Mouse (Mus musculus) forebrain, embryonic 11.5 days (tissue): Measurements from ENCODE around the gene Slc48a1. TPM values are rescaled to one million over a fixed set of nuclear protein-coding genes. Genes with fewer than 3 reads are reported as not detected.

Experiments
- ATAC-seq: fragments of 200-750 bp; cut with Nextera tagmentation; replicated peaks from 2 replicates; pipeline ENCODE4 v1.8.0; 2017; ENCODE audit warnings: moderate TSS enrichment; ENCODE audit not compliant: low FRiP score
- DNase-seq: peaks from one replicate; pipeline ENCODE4 v3.0.0-alpha.2; 2017; ENCODE audit warnings: low spot score
- H3K27ac ChIP-seq: fragments of 300-500 bp; sonication (generic); 2 replicates; pipeline ENCODE4 v1.5.1; 2014; ENCODE audit warnings: low read depth, low read length
- H3K27me3 ChIP-seq: fragments of 300-500 bp; sonication (generic); 2 replicates; pipeline ENCODE4 v1.6.1; 2014; ENCODE audit warnings: mild to moderate bottlenecking, low read length, mixed read lengths; ENCODE audit not compliant: control insufficient read depth, insufficient read depth
- H3K36me3 ChIP-seq: fragments of 300-500 bp; sonication (generic); 2 replicates; pipeline ENCODE4 v1.6.1; 2014; ENCODE audit warnings: mild to moderate bottlenecking, low read length, moderate library complexity, mixed read lengths; ENCODE audit not compliant: control insufficient read depth, insufficient read depth
- H3K4me1 ChIP-seq: fragments of 300-500 bp; sonication (generic); replicated peaks from 2 replicates; pipeline ENCODE4 v1.6.1; 2014; ENCODE audit warnings: low read length, mixed read lengths; ENCODE audit not compliant: control insufficient read depth, insufficient read depth
- H3K4me2 ChIP-seq: fragments of 300-500 bp; sonication (generic); 2 replicates; pipeline ENCODE4 v1.6.1; 2014; ENCODE audit warnings: low read depth, mild to moderate bottlenecking, low read length, moderate library complexity, mixed read lengths; ENCODE audit not compliant: severe bottlenecking
- H3K4me3 ChIP-seq: fragments of 300-500 bp; sonication (generic); 2 replicates; pipeline ENCODE4 v1.5.1; 2014; ENCODE audit warnings: low read depth, low read length
- H3K9ac ChIP-seq: fragments of 300-500 bp; sonication (generic); 2 replicates; pipeline ENCODE4 v1.6.1; 2014; ENCODE audit warnings: low read length
- H3K9me3 ChIP-seq: fragments of 300-500 bp; sonication (generic); 2 replicates; pipeline ENCODE4 v1.6.1; 2016; ENCODE audit warnings: low read length, mixed read lengths; ENCODE audit not compliant: control insufficient read depth
- WGBS: fragments of 180-500 bp; shearing (Covaris S2); extraction: QIAGEN DNeasy Blood & Tissue Kit; methylation state at CpG from one replicate; pipeline ENCODE4 v1.1.7; 2014; 5-methylcytosine and 5-hydroxymethylcytosine counted together
- polyA plus RNA-seq: library from polyadenylated mRNA; unstranded; fragments of >200 nt; fragmentation: Nextera tagmentation; extraction: Ambion mirVana; gene quantifications from 2 replicates; pipeline ENCODE4 v1.2.1, GENCODE M21; 2014

Slc48a1 gene
- polyA plus RNA-seq, 1 experiment from 2014 or later = 32.1 TPM

- H3K9me3 ChIP-seq = no peaks in the 10 kb centered on the region
- WGBS = 7% methylated on average over 12 of the region's 12 CpGs
- H3K36me3 ChIP-seq = no peaks in the 10 kb centered on the region
- peak overlapping the region; percentile 81 for H3K4me2 ChIP-seq
- H3K27ac ChIP-seq = no peak overlapping the region
- ATAC-seq = no peak
- H3K4me1 ChIP-seq = peaks cover 29% of the 10 kb centered on the region; the same call in 1 of the 2 replicates
- peak overlapping the region; percentile 89 for H3K4me3 ChIP-seq
- no peak for DNase-seq
- H3K27me3 ChIP-seq = peaks cover 2% of the 10 kb centered on the region; the same call in 1 of the 2 replicates
- H3K9ac ChIP-seq = peak overlapping the region; percentile 98
These were observed 52.0 kb downstream of the Slc48a1 start for GRCm38 (mm10) chr15:97830253-97830787.

GRCm38 (mm10) chr15:97830788-97831241 lies 52.5 kb downstream of the Slc48a1 start:
- Histone ChIP-seq H3K4me2 (peak overlapping the region; percentile 81), H3K27me3 (peaks cover 2% of the 10 kb centered on the region; the same call in 1 of the 2 replicates)
- peak; percentile 71 for DNase-seq

GRCm38 (mm10) chr15:97831242-97831986 lies 53.1 kb downstream of the Slc48a1 start:
- H3K9ac ChIP-seq = peak overlapping the region; percentile 98
- H3K4me3 ChIP-seq = peak overlapping the region; percentile 89
- H3K36me3 ChIP-seq = no peaks in the 10 kb centered on the region
- H3K4me2 ChIP-seq = peak overlapping the region; percentile 81
- WGBS = under 1% methylated on average over 67 of the region's 84 CpGs
- DNase-seq (peak; percentile 89), ATAC-seq (peak; percentile 90)
- peaks cover 20% of the 10 kb centered on the region; the same call in 1 of the 2 replicates for H3K4me1 ChIP-seq
- peaks cover 2% of the 10 kb centered on the region; the same call in 1 of the 2 replicates for H3K27me3 ChIP-seq
- H3K9me3 ChIP-seq = no peaks in the 10 kb centered on the region
- peak overlapping the region; percentile 81 for H3K27ac ChIP-seq

More at GRCm38 (mm10) chr15:97830788-97831241, 52.5 kb downstream of the Slc48a1 start:
- Histone ChIP-seq H3K9me3 (no peaks in the 10 kb centered on the region), H3K27ac (peak overlapping the region; percentile 81), H3K9ac (peak overlapping the region; percentile 98), H3K4me3 (peak overlapping the region; percentile 89), H3K4me1 (peaks cover 25% of the 10 kb centered on the region; the same call in 1 of the 2 replicates), H3K36me3 (no peaks in the 10 kb centered on the region)
- ATAC-seq = peak; percentile 54
- under 1% methylated on average over 29 of the region's 39 CpGs for WGBS

GRCm38 (mm10) chr15:97831987-97832640 lies 53.8 kb downstream of the Slc48a1 start:
- peaks cover 20% of the 10 kb centered on the region; the same call in 1 of the 2 replicates for H3K4me1 ChIP-seq
- H3K9me3 ChIP-seq = no peaks in the 10 kb centered on the region
- H3K9ac ChIP-seq = peak overlapping the region; percentile 98
- no peaks in the 10 kb centered on the region for H3K36me3 ChIP-seq
- 5% methylated on average over 10 of the region's 10 CpGs for WGBS
- ATAC-seq (no peak), DNase-seq (no peak)
- H3K27me3 ChIP-seq = peaks cover 2% of the 10 kb centered on the region; the same call in 1 of the 2 replicates
- H3K27ac ChIP-seq = no peak overlapping the region
- H3K4me2 ChIP-seq = peak overlapping the region; percentile 81
- peak overlapping the region; percentile 89 for H3K4me3 ChIP-seq

- H3K4me1 ChIP-seq = peaks cover 20% of the 10 kb centered on the region; the same call in 1 of the 2 replicates
- WGBS = 65% methylated on average over 9 of the region's 9 CpGs
- ATAC-seq (no peak), DNase-seq (no peak)
- no peak overlapping the region for H3K27ac ChIP-seq
- no peak overlapping the region for H3K9ac ChIP-seq
- H3K27me3 ChIP-seq = peaks cover 2% of the 10 kb centered on the region; the same call in 1 of the 2 replicates
- no peaks in the 10 kb centered on the region for H3K36me3 ChIP-seq
- no peak overlapping the region for H3K4me3 ChIP-seq
- H3K9me3 ChIP-seq = no peaks in the 10 kb centered on the region
- peak overlapping the region; percentile 18; the same call in 1 of the 2 replicates for H3K4me2 ChIP-seq
These were observed 54.6 kb downstream of the Slc48a1 start for GRCm38 (mm10) chr15:97832764-97833479.

GRCm38 (mm10) chr15:97836153-97836893 lies 58.0 kb downstream of the Slc48a1 start:
- no peak overlapping the region for H3K27ac ChIP-seq
- no peak overlapping the region for H3K4me3 ChIP-seq
- no peaks in the 10 kb centered on the region for H3K9me3 ChIP-seq
- DNase-seq (no peak), ATAC-seq (no peak)
- WGBS = 45% methylated on average over 17 of the region's 17 CpGs
- H3K36me3 ChIP-seq = no peaks in the 10 kb centered on the region
- peaks cover 10% of the 10 kb centered on the region; the same call in 1 of the 2 replicates for H3K4me1 ChIP-seq
- no peak overlapping the region for H3K4me2 ChIP-seq
- H3K9ac ChIP-seq = no peak overlapping the region
- peaks cover 2% of the 10 kb centered on the region; the same call in 1 of the 2 replicates for H3K27me3 ChIP-seq

GRCm38 (mm10) chr15:97836894-97837247 lies 58.6 kb downstream of the Slc48a1 start:
- Histone ChIP-seq H3K4me2 (no peak overlapping the region), H3K27ac (no peak overlapping the region), H3K4me1 (peaks cover 10% of the 10 kb centered on the region; the same call in 1 of the 2 replicates), H3K9ac (no peak overlapping the region), H3K4me3 (no peak overlapping the region), H3K9me3 (no peaks in the 10 kb centered on the region), H3K36me3 (no peaks in the 10 kb centered on the region), H3K27me3 (peaks cover 2% of the 10 kb centered on the region; the same call in 1 of the 2 replicates)
- DNase-seq = no peak
- ATAC-seq = no peak
- WGBS = 81% methylated on average over 8 of the region's 8 CpGs
